Mouse (Mus musculus) ovary, postnatal 36 days (tissue): ENCODE measurements around the gene Tmbim7.
"Not testable (repeated sequence)": the region's sequence is repeated elsewhere in the genome, so short reads cannot be mapped to it uniquely, and the experiment has no call there.

Experiments
- DNase-seq: peaks from one replicate; pipeline ENCODE4 v3.0.0; 2022; ENCODE audit warnings: low spot score, mixed read lengths

Tmbim7 gene

GRCm38 (mm10) chr5:3650881-3651280 lies at the start of gene Tmbim7:
Gene Tmbim7 (plus strand): TSS chr5:3651181.
- no peak for DNase-seq

- no peak for DNase-seq
Observed at GRCm38 (mm10) chr5:3607114-3607513, 43.9 kb upstream of the Tmbim7 start.

GRCm38 (mm10) chr5:3609241-3609640 lies 41.7 kb upstream of the Tmbim7 start:
- DNase-seq: no peak

DNA sequence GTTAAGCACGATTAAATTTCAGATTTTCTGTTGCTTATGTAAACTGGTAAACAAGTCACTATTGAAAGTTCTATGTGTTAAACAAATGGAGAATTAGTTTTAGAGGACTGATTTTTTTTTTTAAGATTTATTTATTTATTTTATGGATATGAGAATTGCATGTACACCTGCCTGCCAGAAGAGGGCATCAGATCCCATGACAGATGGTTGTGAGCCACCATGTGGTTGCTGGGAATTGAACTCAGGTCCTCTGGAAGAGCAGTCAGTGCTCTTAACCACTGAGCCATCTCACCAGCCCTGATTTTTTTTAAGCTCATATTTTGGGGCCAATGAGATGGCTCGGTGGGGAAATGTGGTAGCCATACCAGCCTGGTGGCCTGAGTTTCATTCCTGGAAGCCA lies 39.1 kb upstream of the Tmbim7 start:
- not testable (repeated sequence) for DNase-seq

DNA sequence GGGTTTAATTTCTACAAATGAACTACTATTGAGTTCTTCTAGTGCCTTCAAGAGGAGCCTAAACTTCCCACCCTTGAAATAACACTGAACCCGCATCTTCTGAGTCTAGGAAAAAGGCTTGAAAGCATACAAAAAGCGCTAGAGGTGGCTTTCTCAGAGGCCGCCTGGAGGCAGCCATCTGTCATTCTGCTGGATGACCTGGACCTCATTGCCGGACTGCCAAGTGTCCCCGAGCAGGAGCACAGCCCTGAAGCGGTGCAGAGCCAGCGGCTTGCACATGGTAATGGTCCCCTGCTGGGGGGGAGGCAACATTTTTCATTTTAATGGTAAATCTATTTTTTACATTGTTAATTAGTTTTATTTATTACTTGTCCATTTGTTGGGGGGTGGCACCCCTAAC lies 30.5 kb upstream of the Tmbim7 start:
- no peak for DNase-seq

GRCm38 (mm10) chr5:3630055-3630454 lies 20.9 kb upstream of the Tmbim7 start:
- DNase-seq: no peak

DNA sequence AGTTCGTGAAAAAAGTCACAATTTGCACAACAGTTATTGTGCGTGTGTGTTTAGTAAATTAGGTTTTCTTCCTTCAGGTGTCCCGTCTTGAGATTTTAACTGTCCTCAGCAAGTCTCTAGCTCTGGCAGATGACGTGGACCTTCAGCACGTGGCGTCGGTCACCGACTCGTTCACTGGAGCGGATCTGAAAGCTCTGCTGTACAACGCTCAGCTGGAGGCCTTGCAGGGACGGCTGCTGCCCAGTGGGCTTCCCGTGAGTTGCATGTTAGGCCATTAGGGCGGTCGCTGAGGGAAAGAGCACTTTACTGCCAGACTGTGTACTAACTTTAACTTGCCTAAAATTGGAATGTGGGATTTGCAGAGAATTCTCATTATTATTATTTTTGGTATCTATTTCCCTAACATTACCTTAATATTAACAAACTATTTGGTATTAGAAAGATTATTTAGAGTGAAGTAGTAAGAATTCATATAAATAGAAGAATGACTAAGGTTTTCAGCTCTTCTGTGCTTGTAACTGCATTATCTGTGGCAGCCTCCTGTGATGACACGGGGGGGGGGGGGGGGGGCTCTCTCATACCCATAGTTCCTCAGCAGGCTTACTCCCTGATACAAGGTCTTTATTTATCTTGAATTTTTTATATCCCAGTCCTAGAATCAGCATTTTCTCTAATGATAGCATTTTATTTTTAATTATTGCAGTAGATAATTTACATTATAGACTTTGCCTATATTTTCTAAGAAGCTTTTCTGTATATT lies 19.3 kb upstream of the Tmbim7 start:
- no peak for DNase-seq

GRCm38 (mm10) chr5:3632285-3632684 lies 18.7 kb upstream of the Tmbim7 start:
- DNase-seq: no peak

DNA sequence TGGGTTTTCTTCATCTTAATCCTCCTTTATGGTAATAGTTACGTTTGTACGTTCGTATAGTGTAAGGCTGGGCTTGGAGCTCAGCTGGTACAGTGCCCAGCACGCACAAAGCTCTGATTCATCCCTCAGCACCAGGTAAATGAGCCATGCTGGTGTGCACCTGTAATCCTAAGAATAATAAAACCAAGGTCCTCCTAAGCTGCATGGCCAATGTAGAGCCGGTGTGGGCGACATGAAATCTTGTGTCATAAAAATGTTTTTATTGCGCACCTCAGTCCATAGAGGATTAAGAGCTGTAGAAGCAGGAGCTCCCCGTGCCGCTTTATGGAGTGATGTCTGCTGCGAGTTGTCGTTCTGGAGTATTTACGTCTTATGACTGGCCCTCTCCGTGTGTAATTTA lies 17.7 kb upstream of the Tmbim7 start:
- no peak for DNase-seq

DNA sequence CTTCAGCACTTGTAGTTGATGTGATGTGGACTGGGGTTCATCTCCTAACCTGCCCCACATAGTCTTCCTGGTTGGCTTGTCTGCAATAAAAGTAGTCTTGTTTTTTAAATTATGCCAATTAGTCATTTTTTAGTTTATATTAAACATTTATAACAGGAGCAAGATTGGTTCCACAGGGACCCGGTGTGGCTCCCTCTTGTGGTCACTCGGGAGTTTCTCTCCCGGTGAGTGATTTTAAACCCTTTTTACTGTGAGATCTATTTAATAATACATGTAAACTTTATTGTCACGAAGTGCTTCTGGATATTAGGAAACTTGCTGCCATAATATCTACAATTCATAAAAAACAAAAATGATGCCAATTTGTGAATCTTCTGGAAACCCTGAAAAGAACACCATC lies 17.0 kb upstream of the Tmbim7 start:
- no peak for DNase-seq

- DNase-seq: no peak
Observed at GRCm38 (mm10) chr5:3635286-3635685, 15.7 kb upstream of the Tmbim7 start.

DNA sequence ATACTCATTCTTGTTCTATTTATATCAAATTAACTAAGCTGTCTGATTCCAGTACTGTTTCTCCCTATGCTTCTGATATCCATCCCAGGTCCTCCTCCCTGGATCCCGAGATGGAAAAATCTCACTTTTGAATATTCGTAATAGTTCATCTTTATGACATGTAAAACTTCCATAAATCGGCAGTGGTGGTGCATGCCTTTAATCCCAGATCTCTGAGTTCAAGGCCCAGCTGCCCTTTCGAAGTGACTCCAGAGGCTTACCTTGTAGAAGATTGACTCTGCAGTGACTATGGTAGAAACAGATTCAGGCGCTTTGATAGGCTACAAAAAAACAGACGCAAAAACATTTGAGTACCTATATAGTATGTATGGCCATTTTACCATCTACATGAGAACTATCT lies 6.4 kb upstream of the Tmbim7 start:
- DNase-seq: no peak

GRCm38 (mm10) chr5:3645326-3645725 lies 5.7 kb upstream of the Tmbim7 start:
- DNase-seq: no peak

DNA sequence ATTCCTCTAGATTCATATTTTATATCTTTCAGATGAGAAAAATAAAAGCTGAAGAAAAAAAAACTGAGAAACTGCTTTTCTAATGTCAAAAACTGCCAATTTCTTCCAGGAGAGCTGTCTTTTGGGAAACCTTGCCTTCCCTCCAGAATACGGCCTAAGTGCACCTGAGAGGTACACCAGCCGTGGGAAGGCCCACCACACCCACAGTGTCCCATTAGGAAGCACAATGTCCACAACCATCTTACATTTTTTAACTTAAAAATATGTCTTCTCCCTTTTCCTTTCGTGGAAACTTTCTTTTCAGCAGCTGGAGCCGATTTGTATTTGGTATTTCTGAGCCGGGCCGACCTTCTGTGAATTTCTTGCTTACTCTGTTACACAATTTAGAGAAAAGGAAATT lies 4.4 kb upstream of the Tmbim7 start:
- DNase-seq: no peak

DNA sequence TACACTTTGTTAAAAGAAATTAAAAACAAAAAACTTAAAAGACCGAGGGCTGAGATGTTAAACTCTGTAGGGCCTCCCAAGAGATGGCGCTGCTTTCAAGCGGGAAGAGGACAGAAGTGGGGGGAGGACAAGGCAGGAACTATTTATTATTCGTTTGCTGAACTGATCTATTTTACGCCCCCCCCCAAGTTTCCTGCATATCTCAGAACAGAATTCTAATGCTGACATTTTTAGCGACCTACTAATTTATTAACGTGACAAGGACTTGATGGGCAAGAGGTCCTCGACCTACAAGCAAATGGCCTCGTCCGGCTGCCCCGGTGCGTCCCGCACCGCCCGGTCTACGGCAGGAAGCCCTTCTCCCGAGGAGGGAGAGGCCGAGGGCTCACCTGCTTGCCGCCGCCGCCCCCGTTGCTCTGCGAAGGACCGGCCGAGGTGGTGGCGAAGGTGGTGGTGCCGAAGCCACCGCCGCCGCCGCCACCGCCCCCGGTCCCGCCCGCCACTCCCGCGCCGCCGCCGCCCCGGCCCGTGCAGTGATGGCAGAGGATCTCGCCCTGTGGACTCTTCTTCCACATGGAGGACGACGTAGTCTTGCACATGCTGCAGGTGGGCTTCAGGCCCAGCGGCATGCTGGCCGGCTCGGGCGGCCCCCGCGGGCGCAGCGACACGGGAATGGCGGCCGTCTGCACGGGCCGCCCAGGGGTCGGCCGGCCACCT lies 3.8 kb upstream of the Tmbim7 start:
- DNase-seq: no peak

DNA sequence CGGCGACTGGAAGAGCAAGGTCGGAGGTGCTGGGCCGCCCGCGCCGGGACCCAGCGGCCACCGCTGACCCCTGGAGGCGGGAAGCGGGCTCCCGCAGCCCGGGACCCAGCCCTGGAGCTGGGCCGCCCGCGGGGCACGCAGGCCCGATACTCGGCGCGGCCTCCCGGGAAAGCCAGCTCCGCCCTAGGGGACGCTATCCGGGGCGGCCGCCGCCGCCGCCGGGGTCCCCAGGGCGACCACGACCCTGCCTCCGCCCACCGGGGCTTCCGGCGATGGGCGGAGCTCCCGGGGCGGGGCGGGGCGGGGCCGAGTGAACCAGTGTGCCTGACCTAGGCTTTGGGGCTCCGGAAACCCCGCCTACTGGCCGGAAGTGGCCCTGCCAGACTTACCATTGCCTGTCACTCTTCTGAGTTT lies 3.3 kb upstream of the Tmbim7 start:
- peak; percentile 86 for DNase-seq

DNA sequence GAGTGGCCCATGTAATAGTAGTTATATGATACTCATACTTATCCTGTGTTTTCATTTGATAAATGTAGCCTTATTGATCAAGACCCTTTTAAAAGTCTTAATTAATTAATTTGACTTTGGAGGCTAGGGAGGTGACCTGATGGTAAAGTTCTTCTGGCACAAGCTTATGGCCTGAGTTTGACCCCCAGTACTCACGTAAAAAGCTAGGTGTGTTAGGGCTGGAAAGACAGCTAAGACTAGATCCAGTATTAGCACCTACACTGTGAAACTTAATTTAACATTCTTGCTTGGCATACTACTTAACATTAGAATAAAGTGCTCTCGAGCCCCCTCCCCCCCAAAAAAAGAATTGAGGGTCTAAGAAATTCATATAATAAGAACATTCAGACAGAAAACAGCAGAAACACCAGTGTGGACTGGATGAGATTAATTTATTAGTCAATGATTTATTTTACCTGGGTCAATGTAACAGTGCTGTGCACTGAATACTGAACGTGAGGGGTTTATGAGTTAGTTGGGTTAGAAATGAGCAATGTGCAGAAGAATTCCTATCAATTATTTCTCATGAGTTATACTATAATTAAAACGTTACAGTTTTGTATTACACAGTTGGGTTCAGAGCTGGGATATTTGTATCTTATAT lies 2.7 kb upstream of the Tmbim7 start:
- DNase-seq: no peak

- DNase-seq: no peak
Observed at GRCm38 (mm10) chr5:3648849-3649210, 2.2 kb upstream of the Tmbim7 start.

DNA sequence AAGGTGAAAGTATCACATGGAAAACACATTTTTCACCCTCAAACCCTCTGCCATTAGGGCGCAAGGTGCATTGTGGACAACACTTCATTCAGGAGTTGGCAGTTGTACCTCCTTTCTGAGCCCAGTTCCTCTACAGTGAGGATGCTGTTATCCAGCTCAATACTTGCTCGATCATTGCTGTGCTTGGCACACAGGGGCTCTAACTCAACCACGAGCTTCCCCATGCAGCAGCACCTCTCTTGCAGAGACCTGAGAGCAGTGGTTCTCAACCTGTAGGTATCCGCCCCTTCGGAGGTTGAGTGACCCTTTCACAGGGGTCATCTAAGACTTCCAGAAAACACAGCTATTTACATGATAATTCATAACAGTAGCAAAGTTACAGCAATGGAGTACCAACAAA lies 640 bp downstream of the Tmbim7 start:
- DNase-seq: no peak

GRCm38 (mm10) chr5:3652903-3653575 lies 2.1 kb downstream of the Tmbim7 start:
- DNase-seq: not testable (repeated sequence)

GRCm38 (mm10) chr5:3653801-3654200 lies 2.8 kb downstream of the Tmbim7 start:
- no peak for DNase-seq

DNA sequence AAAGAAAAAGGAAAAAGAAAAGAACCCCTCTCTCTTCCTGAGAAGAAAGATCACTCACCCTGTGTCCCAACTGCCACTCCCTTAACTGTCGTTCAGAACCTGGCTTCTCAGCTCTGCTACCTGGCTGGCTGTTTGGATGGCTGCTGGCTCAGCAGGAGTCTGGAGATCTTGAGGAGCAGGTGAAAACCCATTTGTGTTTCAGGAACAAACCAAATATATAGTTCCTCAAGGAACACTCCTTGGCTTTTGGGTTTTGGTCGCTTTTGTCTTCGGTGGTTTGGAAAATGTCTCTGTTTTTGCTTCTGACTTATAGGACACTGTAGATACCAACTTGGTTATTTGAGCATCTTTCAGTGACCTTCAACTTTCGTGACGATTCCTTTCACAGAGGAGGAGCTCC lies 6.1 kb downstream of the Tmbim7 start, which contains the start of gene Gatad1:
Gatad1 (minus strand) TSS at position 101 of the 400 bp plus-strand sequence.
- DNase-seq: no peak

- DNase-seq: no peak
Observed at GRCm38 (mm10) chr5:3665225-3665624, 14.2 kb downstream of the Tmbim7 start.
